Mouse (Mus musculus): ENCODE results near the gene Ajuba.

GRCm38 (mm10) chr14:54582536-54582935, 5.2 kb upstream of the Ajuba start:
- TF ChIP-seq CHD2 (IDR thresholded peaks at IDR 0.05; ENCODE audit: low read depth, low read length) (no peak), ZNF384 (IDR thresholded peaks at IDR 0.05; ENCODE audit: low read depth, low read length) (no peak), ZC3H11A (IDR thresholded peaks at IDR 0.05; ENCODE audit: borderline replicate concordance, low read depth, low read length) (no peak), MAFK (IDR thresholded peaks at IDR 0.05; ENCODE audit: insufficient read depth, low read depth, low read length) (no peak)

Measured in ES-E14 (cell line).